Mouse (Mus musculus): Measurements from ENCODE around the gene Sarm1. TPM values are rescaled to one million over a fixed set of nuclear protein-coding genes. Genes with fewer than 3 reads are reported as not detected.

Gene Sarm1
- total RNA-seq, 4 experiments from 2014 or later, result 0.40 to 0.77 (median 0.49) TPM

Other genes with a start within 250 kb of the Sarm1 start
- 100 to 1,000 TPM; 211 to 289 (median 233) TPM for gene 2610507B11Rik, start 236.0 kb downstream of the Sarm1 start, total RNA-seq (2022)
- under 1 TPM; 0.13 to 0.49 (median 0.16) TPM for gene BC030499, start 206.9 kb downstream of the Sarm1 start, total RNA-seq (2022)
- 1 to 10 TPM; 2.2 to 2.8 (median 2.6) TPM for gene Spag5, start 196.2 kb downstream of the Sarm1 start, total RNA-seq (2022)
- gene Aldoc, start 174.8 kb downstream of the Sarm1 start, total RNA-seq (2022), result 1 to 10 TPM; 1.5 to 2.2 (median 1.7) TPM
- gene Pigs, start 169.3 kb downstream of the Sarm1 start, total RNA-seq (2022), result 10 to 100 TPM; 19.1 to 25.1 (median 21.3) TPM
- gene Unc119, start 154.3 kb downstream of the Sarm1 start, total RNA-seq (2022), result 10 to 100 TPM in 1 of 4 experiments, 1 to 10 TPM in 3; 5.3 to 14.9 (median 8.4) TPM
- gene Foxn1, start 111.2 kb downstream of the Sarm1 start, total RNA-seq (2022), result not detected
- not detected for gene Slc13a2, start 75.5 kb downstream of the Sarm1 start, total RNA-seq (2022)
- gene Slc46a1, start 32.1 kb downstream of the Sarm1 start, total RNA-seq (2022), result under 1 TPM; 0.47 to 0.56 (median 0.50) TPM
- gene Vtn, start 1.3 kb upstream of the Sarm1 start, total RNA-seq (2022), result 10 to 100 TPM in 1 of 4 experiments, 1 to 10 TPM in 3; 5.7 to 11.1 (median 6.7) TPM
- not detected for gene Sebox, start 5.7 kb upstream of the Sarm1 start, total RNA-seq (2022)
- gene Tmem199, start 14.4 kb upstream of the Sarm1 start, total RNA-seq (2022), result 10 to 100 TPM; 11.0 to 16.0 (median 14.4) TPM
- 100 to 1,000 TPM in 1 of 4 experiments, 10 to 100 TPM in 3; 95.0 to 105 (median 98.5) TPM for gene Poldip2, start 14.4 kb upstream of the Sarm1 start, total RNA-seq (2022)
- gene Tnfaip1, start 38.6 kb upstream of the Sarm1 start, total RNA-seq (2022), result 10 to 100 TPM; 44.2 to 54.5 (median 48.9) TPM
- 10 to 100 TPM; 12.7 to 21.1 (median 17.3) TPM for gene Ift20, start 38.6 kb upstream of the Sarm1 start, total RNA-seq (2022)
- gene Tmem97, start 53.0 kb upstream of the Sarm1 start, total RNA-seq (2022), result 1 to 10 TPM; 1.2 to 1.6 (median 1.5) TPM
- 10 to 100 TPM in 1 of 4 experiments, 1 to 10 TPM in 3; 7.7 to 10.8 (median 8.9) TPM for gene Nlk, start 199.6 kb upstream of the Sarm1 start, total RNA-seq (2022)

All from gastrocnemius, adult 8-10 months (tissue).